Mouse (Mus musculus): Measurements from ENCODE around the gene Stk11.
A peak's percentile ranks its signal among the peaks of the same experiment; 100 is the strongest.

GRCm38 (mm10) chr10:80147719-80148601 lies 32.4 kb downstream of the Stk11 start, which contains the start of gene Midn:
- 0 out of 2 replicates have a peak, but pooled peaks have one; percentile 28 for TF ChIP-seq CTCF (IDR thresholded peaks at IDR 0.05; ENCODE audit: borderline replicate concordance, insufficient read depth, low read depth, low read length)
- 0 out of 2 replicates have a peak, but pooled peaks have one; percentile 14 for TF ChIP-seq POLR2A (IDR thresholded peaks at IDR 0.05; ENCODE audit: borderline replicate concordance, insufficient read depth, low read length)

Data from cerebellum, adult 2 months (tissue).